Mouse (Mus musculus) limb, embryonic 12.5 days (tissue): Measurements from ENCODE around the gene Haghl. TPM values are rescaled to one million over a fixed set of nuclear protein-coding genes. Genes with fewer than 3 reads are reported as not detected.
"Not testable (repeated sequence)": the region's sequence is repeated elsewhere in the genome, so short reads cannot be mapped to it uniquely, and the experiment has no call there.

Experiments used
- ATAC-seq: fragments of 200-750 bp; cut with Nextera tagmentation; 2 replicates; pipeline ENCODE4 v1.8.0; 2017; ENCODE audit warnings: low read depth, moderate TSS enrichment; ENCODE audit not compliant: insufficient number of reproducible peaks, insufficient read depth, low FRiP score, low TSS enrichment
- H3K27ac ChIP-seq: fragments of 300-500 bp; sonication (generic); 2 replicates; pipeline ENCODE4 v1.5.1; 2016; ENCODE audit warnings: mild to moderate bottlenecking, moderate library complexity
- H3K27me3 ChIP-seq: fragments of 300-500 bp; sonication (generic); 2 replicates; pipeline ENCODE4 v1.6.1; 2016; ENCODE audit warnings: mild to moderate bottlenecking, moderate library complexity
- H3K36me3 ChIP-seq: fragments of 300-500 bp; sonication (generic); 2 replicates; pipeline ENCODE4 v1.6.1; 2016; ENCODE audit warnings: mild to moderate bottlenecking, moderate library complexity
- H3K4me1 ChIP-seq: fragments of 300-500 bp; sonication (generic); replicated peaks from 2 replicates; pipeline ENCODE4 v1.6.1; 2016
- H3K4me2 ChIP-seq: fragments of 300-500 bp; sonication (generic); 2 replicates; pipeline ENCODE4 v1.6.1; 2016; ENCODE audit warnings: mild to moderate bottlenecking, moderate library complexity
- H3K4me3 ChIP-seq: fragments of 300-500 bp; sonication (generic); replicated peaks from 2 replicates; pipeline ENCODE4 v1.5.1; 2016; ENCODE audit warnings: mild to moderate bottlenecking
- H3K9ac ChIP-seq: fragments of 300-500 bp; sonication (generic); replicated peaks from 2 replicates; pipeline ENCODE4 v1.6.1; 2016; ENCODE audit warnings: mild to moderate bottlenecking, moderate library complexity
- H3K9me3 ChIP-seq: fragments of 300-500 bp; sonication (generic); 2 replicates; pipeline ENCODE4 v1.6.1; 2016; ENCODE audit warnings: mild to moderate bottlenecking, moderate library complexity
- WGBS: fragments of 180-500 bp; shearing (Covaris S2); methylation state at CpG from one replicate; pipeline ENCODE4 v1.1.7; 2016; 5-methylcytosine and 5-hydroxymethylcytosine counted together
- polyA plus RNA-seq: library from polyadenylated mRNA; unstranded; fragments of >200 nt; fragmentation: Nextera tagmentation; extraction: Ambion mirVana; gene quantifications from 2 replicates; pipeline ENCODE4 v1.2.1, GENCODE M21; 2016

Haghl gene
- polyA plus RNA-seq, 1 experiment from 2014 or later, result 89.8 TPM

DNA sequence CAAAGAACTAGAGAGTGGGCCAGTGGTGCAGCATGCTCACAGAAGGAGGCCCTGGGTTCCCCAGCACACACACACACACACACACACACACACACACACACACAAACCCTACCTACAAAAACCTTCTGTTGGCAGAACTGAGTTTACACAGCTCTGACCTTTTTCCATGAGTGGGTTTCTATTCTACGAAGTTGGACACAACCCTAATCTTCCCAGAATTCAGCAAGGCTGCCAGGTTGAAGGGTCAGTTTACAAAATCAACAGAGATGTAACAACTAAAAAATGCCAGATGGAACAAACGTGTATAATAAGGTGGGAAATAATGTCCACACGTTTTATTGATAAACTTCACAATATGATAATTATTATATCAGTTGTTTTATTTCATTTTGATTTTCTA is 27.8 kb downstream of the Haghl start:
- H3K36me3 ChIP-seq, result no peaks in the 10 kb centered on the region
- ATAC-seq, result no peak

DNA sequence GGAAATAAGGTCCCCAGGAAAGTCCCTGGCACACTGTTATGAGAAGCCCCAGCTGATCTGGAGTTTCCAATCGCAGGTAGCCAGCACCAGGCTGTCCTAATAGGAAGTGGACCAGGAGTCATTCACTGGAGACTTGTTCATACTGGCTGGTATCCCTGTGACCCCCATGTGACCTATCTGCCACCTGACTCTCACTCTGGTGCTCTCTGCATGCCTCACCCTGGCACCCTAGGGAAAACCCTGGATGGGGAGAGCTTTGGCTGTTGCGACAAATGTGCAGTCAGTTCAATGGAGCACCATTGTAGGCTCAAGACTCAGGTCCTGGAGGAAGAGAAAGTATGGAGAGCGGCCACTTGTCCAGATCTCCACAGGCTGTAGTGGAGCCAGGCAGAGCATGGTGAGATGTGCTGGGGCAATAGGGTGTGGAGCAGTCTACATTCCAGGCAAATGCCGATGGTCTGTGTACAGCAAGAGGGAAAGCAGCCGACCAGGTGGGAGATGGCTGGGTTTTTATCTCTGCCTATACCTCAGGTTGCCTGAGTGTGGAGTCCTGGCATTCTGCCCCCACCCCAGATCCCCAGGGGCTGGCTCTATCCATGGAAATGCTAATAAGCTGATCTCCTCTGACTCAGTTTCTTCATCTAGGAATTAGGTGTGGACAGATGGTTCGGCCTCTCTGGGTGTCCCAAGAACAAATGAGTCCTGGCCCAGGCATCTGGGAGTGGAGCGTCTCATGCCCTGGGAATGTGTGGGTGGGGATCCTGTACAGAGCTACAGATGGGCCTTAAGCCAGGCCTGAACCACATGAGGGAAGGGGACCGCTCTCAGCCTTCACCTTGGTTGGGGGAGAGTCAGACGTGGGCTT is 28.9 kb downstream of the Haghl start:
- H3K4me3 ChIP-seq, result no peak overlapping the region
- no peak overlapping the region for H3K27ac ChIP-seq
- no peak overlapping the region for H3K4me2 ChIP-seq
- WGBS, result 82% methylated on average over 9 of the region's 9 CpGs
- no peak overlapping the region for H3K9ac ChIP-seq
- no peaks in the 10 kb centered on the region for H3K9me3 ChIP-seq
- H3K4me1 ChIP-seq, result peaks cover 11% of the 10 kb centered on the region
- no peaks in the 10 kb centered on the region; the same call in 1 of the 2 replicates for H3K27me3 ChIP-seq
- H3K36me3 ChIP-seq, result no peaks in the 10 kb centered on the region
- ATAC-seq, result no peak

More for the DNA sequence above, 27.8 kb downstream of the Haghl start:
- Histone ChIP-seq H3K4me2 (no peak overlapping the region), H3K4me1 (peaks cover 10% of the 10 kb centered on the region), H3K27me3 (no peaks in the 10 kb centered on the region; the same call in 1 of the 2 replicates), H3K9me3 (no peaks in the 10 kb centered on the region), H3K4me3 (no peak overlapping the region), H3K9ac (no peak overlapping the region), H3K27ac (no peak overlapping the region)
- WGBS, result 76% methylated on average over 3 of the region's 3 CpGs

DNA sequence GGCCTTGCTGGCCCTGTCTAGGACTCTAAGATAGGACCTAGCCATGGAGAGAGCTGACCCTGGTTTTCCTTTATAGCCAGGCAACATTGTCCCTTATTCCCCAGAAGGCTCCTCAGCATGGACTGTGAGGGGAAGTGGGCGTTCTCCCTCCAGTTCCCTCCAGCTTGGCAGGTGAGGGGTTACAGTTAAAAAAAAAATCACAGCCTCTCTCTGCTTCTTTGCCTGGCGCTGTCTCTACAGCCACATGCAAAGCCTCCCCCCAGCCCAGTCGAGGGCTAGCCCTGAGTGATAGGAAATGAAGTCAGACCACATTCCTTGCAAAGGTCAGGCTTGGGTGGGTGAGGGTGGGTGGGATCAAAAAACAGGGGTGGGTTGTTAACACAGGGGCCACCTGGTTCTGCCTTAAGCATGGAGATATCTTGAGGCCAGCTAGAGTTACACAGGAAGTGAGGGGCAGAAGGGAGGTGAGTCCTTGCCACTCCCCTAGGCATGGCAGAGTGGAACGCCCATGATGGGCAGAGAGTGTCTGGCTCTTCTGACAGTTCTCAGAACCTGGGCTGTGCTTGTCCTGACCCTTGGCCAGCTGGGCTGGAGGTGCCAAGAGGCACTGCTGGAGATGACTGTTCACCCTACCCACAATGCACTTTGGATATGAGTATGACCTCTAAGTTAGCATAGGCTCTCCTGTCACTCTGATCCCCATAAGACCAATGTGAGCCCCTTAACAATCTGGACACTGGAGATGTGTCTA is 29.7 kb downstream of the Haghl start:
- H3K27ac ChIP-seq, result no peak overlapping the region
- ATAC-seq, result no peak
- no peaks in the 10 kb centered on the region for H3K9me3 ChIP-seq
- no peak overlapping the region for H3K4me2 ChIP-seq
- no peaks in the 10 kb centered on the region for H3K36me3 ChIP-seq
- peaks cover 16% of the 10 kb centered on the region for H3K4me1 ChIP-seq
- no peaks in the 10 kb centered on the region; the same call in 1 of the 2 replicates for H3K27me3 ChIP-seq
- WGBS, result 42% methylated on average over 4 of the region's 4 CpGs
- H3K9ac ChIP-seq, result no peak overlapping the region
- H3K4me3 ChIP-seq, result no peak overlapping the region

DNA sequence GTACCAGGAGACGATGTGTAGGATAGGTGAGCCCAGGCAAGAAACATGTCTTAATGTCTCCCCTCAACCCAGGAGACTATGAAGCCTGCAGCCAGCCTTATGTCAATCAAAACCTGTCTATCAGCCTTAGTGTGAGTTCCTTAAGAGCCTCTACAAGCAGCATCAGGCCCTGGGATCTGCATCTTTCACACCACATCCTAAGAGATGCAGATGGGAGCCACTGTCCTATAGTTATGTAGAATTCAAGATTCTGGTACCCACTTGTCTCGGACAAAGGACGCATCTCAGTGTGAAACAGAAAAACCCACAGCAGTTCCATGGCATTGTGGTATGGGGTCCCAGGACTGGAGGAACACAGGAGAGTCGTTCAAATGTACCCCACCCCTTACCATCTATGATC is 30.4 kb downstream of the Haghl start:
- H3K27ac ChIP-seq, result no peak overlapping the region
- no peaks in the 10 kb centered on the region; the same call in 1 of the 2 replicates for H3K27me3 ChIP-seq
- no peak overlapping the region for H3K4me3 ChIP-seq
- ATAC-seq, result no peak
- no peak overlapping the region for H3K9ac ChIP-seq
- H3K4me1 ChIP-seq, result peaks cover 16% of the 10 kb centered on the region
- H3K4me2 ChIP-seq, result no peak overlapping the region
- H3K9me3 ChIP-seq, result no peaks in the 10 kb centered on the region
- 86% methylated on average over 4 of the region's 4 CpGs for WGBS
- H3K36me3 ChIP-seq, result no peaks in the 10 kb centered on the region

DNA sequence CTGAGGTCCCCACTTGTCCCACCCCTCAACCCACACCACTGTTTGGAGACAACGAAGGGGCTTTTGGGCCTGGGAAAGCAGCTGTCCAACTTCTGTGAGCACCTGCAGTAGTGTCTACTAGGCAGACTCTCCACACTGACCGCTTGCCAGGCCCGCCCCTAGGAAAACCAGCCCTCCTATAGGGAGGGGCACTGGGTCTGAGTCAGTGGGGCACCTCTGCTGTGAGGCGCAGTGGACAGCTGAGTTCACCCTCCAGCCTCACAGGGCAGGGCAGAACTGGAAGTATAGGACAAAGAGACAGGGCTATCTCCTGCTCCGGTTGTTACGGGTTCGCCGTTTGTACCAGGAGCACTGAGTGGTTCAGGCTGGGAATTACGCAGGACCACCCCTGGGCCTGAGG is 31.2 kb downstream of the Haghl start, which contains the start of gene Msln:
Gene Msln, minus strand, starts transcription at position 138 of the 400 bp plus-strand sequence.
- WGBS, result 84% methylated on average over 9 of the region's 9 CpGs
- 0 out of 2 replicates have a peak, but pooled peaks have one; percentile 9 for ATAC-seq
- no peak within 1 kb of the TSS for H3K27ac ChIP-seq

DNA sequence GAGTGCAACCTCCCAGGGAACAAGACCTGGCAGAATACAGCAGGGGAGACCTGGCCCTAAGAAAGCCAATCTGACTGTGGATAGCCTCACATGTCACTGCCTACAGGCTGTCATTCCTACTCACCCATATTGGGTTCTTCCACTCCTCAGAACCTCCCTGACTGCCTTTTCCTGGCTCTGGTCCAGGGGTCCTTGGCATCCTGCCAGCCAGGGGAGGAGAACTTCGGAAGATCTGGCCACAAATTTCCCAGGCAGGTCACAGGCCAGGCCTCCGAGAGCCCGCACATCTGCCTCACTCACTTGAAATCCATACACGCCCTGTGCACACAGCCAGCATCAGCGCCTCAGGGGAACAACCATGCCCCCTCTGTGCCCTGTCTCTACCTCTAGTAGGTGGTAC is 34.0 kb downstream of the Haghl start:
- H3K9ac ChIP-seq, result peak overlapping the region; percentile 35; the same call in 1 of the 2 replicates
- no peak overlapping the region for H3K4me2 ChIP-seq
- 59% methylated on average over 5 of the region's 5 CpGs for WGBS
- peaks cover 16% of the 10 kb centered on the region for H3K4me1 ChIP-seq
- H3K36me3 ChIP-seq, result no peaks in the 10 kb centered on the region
- H3K27me3 ChIP-seq, result no peaks in the 10 kb centered on the region
- no peak overlapping the region for H3K27ac ChIP-seq
- no peak for ATAC-seq
- no peak overlapping the region for H3K4me3 ChIP-seq
- H3K9me3 ChIP-seq, result no peaks in the 10 kb centered on the region

More for the DNA sequence above, 31.2 kb downstream of the Haghl start, which contains the start of gene Msln:
- Histone ChIP-seq H3K4me3 (no peak within 1 kb of the TSS), H3K4me2 (no peak within 1 kb of the TSS), H3K9ac (no peak within 1 kb of the TSS), H3K27me3 (no peaks in the 10 kb centered on the region; the same call in 1 of the 2 replicates), H3K9me3 (no peaks in the 10 kb centered on the region), H3K4me1 (peaks cover 16% of the 10 kb centered on the region), H3K36me3 (no peaks in the 10 kb centered on the region)

DNA sequence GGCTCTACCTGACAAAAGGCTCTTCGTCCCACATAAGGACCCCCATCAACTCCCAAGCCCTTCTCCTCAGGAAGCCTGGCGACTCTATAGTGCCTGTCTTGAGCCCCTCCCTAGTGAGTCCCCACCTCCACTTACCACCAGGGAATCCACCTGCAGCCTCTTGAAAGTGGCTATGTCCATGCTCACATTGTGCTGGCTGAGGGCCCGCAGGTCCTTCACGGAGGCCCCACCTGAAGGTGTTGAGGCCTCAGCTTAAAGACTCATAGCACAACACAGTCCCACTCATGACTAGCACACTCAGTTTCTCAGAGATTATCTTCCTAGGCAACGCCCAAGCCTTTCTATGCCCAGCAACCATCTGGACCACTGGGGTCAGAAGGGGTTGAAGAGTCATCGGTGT is 36.2 kb downstream of the Haghl start:
- H3K27ac ChIP-seq, result no peak overlapping the region
- H3K27me3 ChIP-seq, result no peaks in the 10 kb centered on the region
- no peak overlapping the region for H3K9ac ChIP-seq
- 78% methylated on average over 6 of the region's 6 CpGs for WGBS
- H3K4me1 ChIP-seq, result peaks cover 6% of the 10 kb centered on the region; the same call in 1 of the 2 replicates
- ATAC-seq, result no peak
- H3K4me2 ChIP-seq, result no peak overlapping the region
- no peak overlapping the region for H3K4me3 ChIP-seq
- H3K9me3 ChIP-seq, result no peaks in the 10 kb centered on the region
- no peaks in the 10 kb centered on the region for H3K36me3 ChIP-seq

DNA sequence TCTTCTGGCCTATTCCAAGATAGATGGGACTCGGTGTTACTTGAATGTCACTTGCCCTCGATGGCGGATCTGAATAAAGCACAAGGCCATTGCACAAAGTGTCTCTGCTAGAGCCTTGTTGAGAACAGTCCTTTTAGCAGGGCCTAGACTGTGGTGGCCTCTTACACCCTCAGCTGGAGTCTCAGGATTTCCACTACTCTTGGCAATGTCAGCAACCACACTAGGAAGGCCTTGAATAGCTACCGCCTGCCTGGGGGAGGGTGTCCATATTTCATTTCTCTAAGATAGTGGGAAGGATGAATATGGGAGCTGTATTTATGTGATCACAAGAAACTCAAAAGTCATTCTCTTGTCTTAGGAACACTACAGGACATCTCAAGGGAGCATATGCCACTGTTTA is 37.2 kb downstream of the Haghl start:
- Histone ChIP-seq H3K27me3 (no peaks in the 10 kb centered on the region), H3K9ac (no peak overlapping the region), H3K27ac (no peak overlapping the region), H3K36me3 (no peaks in the 10 kb centered on the region), H3K4me2 (no peak overlapping the region), H3K4me1 (peaks cover 6% of the 10 kb centered on the region; the same call in 1 of the 2 replicates), H3K9me3 (no peaks in the 10 kb centered on the region), H3K4me3 (no peak overlapping the region)
- WGBS, result 91% methylated on average over 4 of the region's 4 CpGs
- ATAC-seq, result no peak

DNA sequence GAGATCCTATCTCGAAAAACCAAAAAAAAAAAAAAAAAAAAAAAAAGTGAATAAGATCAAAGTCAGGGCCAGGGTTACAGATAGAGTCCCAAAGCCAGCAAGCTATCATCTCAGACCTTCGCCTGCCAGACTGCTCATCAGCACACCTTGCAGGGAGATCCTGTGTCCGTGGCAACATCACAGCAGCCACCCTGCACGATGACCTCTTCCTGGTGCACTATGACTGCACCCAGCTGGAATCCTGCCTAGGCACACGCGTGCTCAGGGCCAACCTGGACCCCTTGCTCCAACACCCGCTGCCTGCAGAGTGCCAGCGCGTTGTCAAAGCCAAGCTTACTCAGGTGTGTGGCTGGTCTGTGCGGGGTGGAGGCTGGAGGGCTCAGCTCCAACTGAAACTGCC is 41.2 kb downstream of the Haghl start:
- no peaks in the 10 kb centered on the region for H3K4me1 ChIP-seq
- no peak overlapping the region for H3K4me2 ChIP-seq
- H3K27me3 ChIP-seq, result 0 out of 2 replicates have a peak, but pooled peaks cover 9% of the 10 kb centered on the region
- no peak overlapping the region for H3K4me3 ChIP-seq
- H3K9me3 ChIP-seq, result no peaks in the 10 kb centered on the region
- no peak overlapping the region for H3K27ac ChIP-seq
- no peak overlapping the region for H3K9ac ChIP-seq
- no peak for ATAC-seq
- WGBS, result 78% methylated on average over 10 of the region's 10 CpGs
- no peaks in the 10 kb centered on the region for H3K36me3 ChIP-seq

DNA sequence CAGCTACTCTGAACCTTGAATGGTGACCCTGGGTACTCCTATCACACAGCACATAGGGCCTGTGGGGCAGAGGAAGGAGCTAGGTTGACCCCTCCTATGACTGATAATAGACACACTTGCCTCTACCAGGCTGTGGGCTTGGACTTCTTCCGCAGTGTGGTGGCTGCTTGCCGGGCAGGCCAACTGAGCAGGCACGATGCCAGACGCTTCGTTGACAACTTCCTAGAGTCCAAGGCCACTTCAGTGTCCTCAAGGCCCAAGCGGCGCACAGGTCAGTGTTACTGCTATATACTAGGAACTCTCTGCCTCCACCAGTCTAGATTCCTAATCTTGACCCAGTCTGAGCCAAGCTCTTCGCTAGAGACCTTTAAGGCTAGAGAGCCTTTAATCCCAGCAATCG is 41.6 kb downstream of the Haghl start:
- Histone ChIP-seq H3K27ac (no peak overlapping the region), H3K4me1 (no peaks in the 10 kb centered on the region), H3K4me3 (no peak overlapping the region), H3K9ac (no peak overlapping the region), H3K4me2 (no peak overlapping the region), H3K36me3 (no peaks in the 10 kb centered on the region), H3K9me3 (no peaks in the 10 kb centered on the region), H3K27me3 (0 out of 2 replicates have a peak, but pooled peaks cover 9% of the 10 kb centered on the region)
- WGBS, result 91% methylated on average over 9 of the region's 9 CpGs
- ATAC-seq, result no peak

DNA sequence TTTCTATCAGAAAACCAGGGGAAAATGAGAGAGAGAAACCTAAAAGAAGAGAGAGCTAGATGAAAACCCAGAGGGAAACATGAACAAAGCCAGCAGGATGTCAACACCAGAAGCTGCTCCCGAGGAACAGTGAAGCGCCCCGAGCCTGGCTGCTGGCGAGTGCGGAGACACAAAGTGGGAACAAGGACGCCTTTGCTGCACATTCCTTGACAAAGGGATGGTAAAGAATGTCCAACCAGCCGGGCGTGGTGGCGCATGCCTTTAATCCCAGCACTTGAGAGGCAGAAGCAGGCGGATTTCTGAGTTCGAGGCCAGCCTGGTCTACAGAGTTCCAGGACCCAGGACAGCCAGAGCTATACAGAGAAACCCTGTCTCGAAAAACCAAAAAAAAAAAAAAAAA is 44.0 kb downstream of the Haghl start:
- not testable (repeated sequence) for H3K36me3 ChIP-seq, H3K9me3 ChIP-seq, ATAC-seq, H3K4me3 ChIP-seq, H3K27me3 ChIP-seq, H3K9ac ChIP-seq, H3K4me2 ChIP-seq, H3K27ac ChIP-seq, H3K4me1 ChIP-seq
- WGBS, result 75% methylated on average over 12 of the region's 12 CpGs
